Mouse (Mus musculus) inflammation-experienced regulatory T-cells, adult 6 months (primary cell): Measurements from ENCODE around the gene Ebf1. TPM values are rescaled to one million over a fixed set of nuclear protein-coding genes. Genes with fewer than 3 reads are reported as not detected.

Experiments
- ATAC-seq: one replicate; pipeline ENCODE4 v1.8.0; 2017
- polyA plus RNA-seq, 3 experiments: library from polyadenylated mRNA; unstranded; fragments of 100-300 nt; shearing (Covaris generic); gene quantifications; one replicate each; pipeline ENCODE4 v1.2.1; 2017

Gene Ebf1
- polyA plus RNA-seq, 3 experiments from 2014 or later: 0.19 to 1.8 (median 1.8) TPM

GRCm38 (mm10) chr11:44904121-44904520 is 287.0 kb downstream of the Ebf1 start:
- no peak for ATAC-seq

- ATAC-seq: no peak
Measured at GRCm38 (mm10) chr11:44906456-44906855, 289.3 kb downstream of the Ebf1 start.

GRCm38 (mm10) chr11:44911765-44912164 is 294.6 kb downstream of the Ebf1 start:
- ATAC-seq: no peak

GRCm38 (mm10) chr11:44913806-44914205 is 296.7 kb downstream of the Ebf1 start:
- ATAC-seq: no peak

GRCm38 (mm10) chr11:44917059-44917458 is 299.9 kb downstream of the Ebf1 start:
- ATAC-seq: no peak

GRCm38 (mm10) chr11:44923138-44923537 is 306.0 kb downstream of the Ebf1 start:
- ATAC-seq: no peak

GRCm38 (mm10) chr11:44923868-44924508 is 306.9 kb downstream of the Ebf1 start:
- ATAC-seq: no peak

- ATAC-seq: peak; percentile 48
Measured at GRCm38 (mm10) chr11:44924896-44925295, 307.8 kb downstream of the Ebf1 start.

- ATAC-seq: no peak
Measured at GRCm38 (mm10) chr11:44925806-44926525, 308.8 kb downstream of the Ebf1 start.

- no peak for ATAC-seq
Measured at GRCm38 (mm10) chr11:44928403-44928802, 311.3 kb downstream of the Ebf1 start.

- ATAC-seq: no peak
Measured at GRCm38 (mm10) chr11:44932942-44933483, 315.9 kb downstream of the Ebf1 start.

- no peak for ATAC-seq
Measured at GRCm38 (mm10) chr11:44943781-44944180, 326.7 kb downstream of the Ebf1 start.

GRCm38 (mm10) chr11:44944401-44944800 is 327.3 kb downstream of the Ebf1 start:
- no peak for ATAC-seq

GRCm38 (mm10) chr11:44946618-44947017 is 329.5 kb downstream of the Ebf1 start:
- ATAC-seq: no peak

- no peak for ATAC-seq
Measured at GRCm38 (mm10) chr11:44948541-44948940, 331.4 kb downstream of the Ebf1 start.

- no peak for ATAC-seq
Measured at GRCm38 (mm10) chr11:44949140-44949539, 332.0 kb downstream of the Ebf1 start.

GRCm38 (mm10) chr11:44950319-44950718 is 333.2 kb downstream of the Ebf1 start:
- no peak for ATAC-seq

- no peak for ATAC-seq
Measured at GRCm38 (mm10) chr11:44951506-44951905, 334.4 kb downstream of the Ebf1 start.

- ATAC-seq: no peak
Measured at GRCm38 (mm10) chr11:44953337-44953736, 336.2 kb downstream of the Ebf1 start.

GRCm38 (mm10) chr11:44953863-44954262 is 336.7 kb downstream of the Ebf1 start:
- no peak for ATAC-seq

- ATAC-seq: no peak
Measured at GRCm38 (mm10) chr11:44954362-44954761, 337.2 kb downstream of the Ebf1 start.

GRCm38 (mm10) chr11:44962746-44963440 is 345.8 kb downstream of the Ebf1 start:
- ATAC-seq: no peak

- no peak for ATAC-seq
Measured at GRCm38 (mm10) chr11:44969011-44969410, 351.9 kb downstream of the Ebf1 start.
